Mouse (Mus musculus): ENCODE results near the gene Exoc8. TPM values are rescaled to one million over a fixed set of nuclear protein-coding genes. Genes with fewer than 3 reads are reported as not detected.

The Exoc8 gene
- total RNA-seq, 2 experiments from 2014 or later: 36.6 to 36.8 TPM

GRCm38 (mm10) chr8:124905482-124905881, 8.0 kb upstream of the Exoc8 start:
- DNase-seq: no peak

DNA sequence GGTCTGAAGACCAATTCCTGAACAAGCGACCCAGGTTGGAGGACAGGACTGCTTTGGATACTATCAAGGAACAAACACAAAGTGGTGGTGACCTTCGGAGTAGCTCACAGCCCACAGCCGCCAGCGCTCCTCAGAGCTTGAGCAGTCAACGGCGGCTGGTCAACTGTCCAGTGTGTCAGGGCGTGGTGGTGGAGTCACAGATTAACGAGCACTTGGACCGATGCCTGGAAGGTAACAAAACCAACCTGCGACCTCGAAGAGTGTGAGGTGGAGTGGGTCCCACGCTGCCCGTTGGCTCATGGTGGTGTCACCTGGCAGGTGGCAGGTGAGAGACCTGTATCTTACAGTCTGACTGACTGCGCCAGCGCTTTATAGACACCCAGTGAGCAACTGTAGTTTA, 5.7 kb upstream of the Exoc8 start:
- DNase-seq: no peak

GRCm38 (mm10) chr8:124898251-124898905, 873 bp upstream of the Exoc8 start:
- no peak for DNase-seq

DNA sequence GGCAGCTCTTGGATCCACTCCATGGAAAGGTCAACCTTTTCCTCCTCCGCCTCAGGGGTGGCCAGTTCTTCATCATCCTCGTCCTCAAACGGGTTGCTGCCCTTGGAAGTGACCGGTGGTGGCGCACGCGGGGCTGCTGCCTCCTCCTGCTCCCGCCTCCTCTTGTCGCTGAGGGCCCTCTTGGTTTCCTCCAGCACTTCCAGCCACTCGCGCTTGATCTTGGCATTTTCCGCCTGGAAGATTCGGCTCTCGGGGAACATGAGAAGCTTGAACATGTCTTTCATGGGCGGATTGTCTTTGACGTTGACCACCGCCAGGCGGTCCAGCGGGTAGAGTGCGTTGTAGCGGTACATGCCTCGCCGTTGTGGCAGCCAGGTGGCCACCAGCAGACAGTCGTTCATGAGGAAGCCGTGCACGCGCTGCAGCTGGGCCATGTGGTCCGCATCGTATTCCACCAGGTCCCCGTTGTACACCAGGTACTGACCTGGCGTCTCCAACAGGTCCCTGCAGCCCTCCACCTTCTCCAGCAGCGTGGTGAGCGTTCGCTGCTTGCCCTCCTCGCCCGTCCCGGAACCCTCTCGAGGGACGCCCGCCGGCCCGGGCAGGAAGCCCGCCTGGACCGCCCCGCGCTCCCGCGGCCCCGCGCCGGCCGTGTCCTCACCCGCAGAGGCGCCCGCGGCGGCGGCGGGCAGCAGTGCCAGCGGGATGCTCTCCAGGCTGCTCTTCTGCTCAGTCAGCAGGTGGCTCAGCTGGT, 696 bp downstream of the Exoc8 start:
- peak; percentile 60 to 66 for DNase-seq

GRCm38 (mm10) chr8:124896010-124896631, 1.4 kb downstream of the Exoc8 start:
- no peak for DNase-seq

DNA sequence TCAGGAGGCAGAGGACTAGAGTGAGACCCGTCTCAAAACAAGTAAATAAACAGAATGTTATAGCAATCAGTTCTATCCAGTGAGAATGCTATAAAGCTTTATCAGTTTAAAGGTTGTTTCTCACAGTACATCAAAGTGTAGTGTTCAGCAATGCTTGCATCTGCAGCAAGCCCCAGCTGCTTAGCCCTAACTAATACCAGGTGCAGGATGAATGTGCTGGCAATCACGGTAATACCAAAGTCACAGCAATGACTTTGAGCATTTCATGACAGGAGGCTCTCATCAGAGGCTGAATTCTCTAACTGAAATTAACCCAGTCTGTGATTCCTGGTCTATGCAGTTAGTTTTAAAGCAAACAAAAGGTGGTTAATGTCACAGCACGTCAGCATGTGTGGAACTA, 4.9 kb downstream of the Exoc8 start:
- DNase-seq: no peak

GRCm38 (mm10) chr8:124888385-124888784, 9.1 kb downstream of the Exoc8 start:
- no peak for DNase-seq

- DNase-seq: no peak
These were observed 18.5 kb downstream of the Exoc8 start for GRCm38 (mm10) chr8:124878946-124879526.

GRCm38 (mm10) chr8:124878141-124878540, 19.4 kb downstream of the Exoc8 start:
- no peak for DNase-seq

DNA sequence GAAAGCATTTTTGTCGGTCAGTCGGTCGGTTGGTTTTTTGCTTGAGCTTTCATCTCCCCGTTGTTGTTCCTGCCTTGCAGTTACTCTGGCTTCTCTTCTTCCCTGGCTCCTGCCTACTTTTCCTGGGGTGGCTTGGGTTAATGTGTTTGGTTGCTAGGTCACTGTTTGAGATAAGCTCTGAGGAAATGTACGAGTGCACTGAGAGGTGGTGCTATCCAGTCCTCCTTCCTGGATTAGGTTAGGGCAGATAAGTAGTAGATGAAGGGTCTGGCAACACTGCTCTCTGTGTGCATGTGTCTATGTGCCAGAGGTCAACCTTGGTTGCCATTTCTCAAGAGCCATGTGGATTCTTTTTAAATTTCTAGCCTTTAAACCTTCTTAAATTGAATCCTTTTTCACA, 24.8 kb downstream of the Exoc8 start:
- no peak for DNase-seq

DNA sequence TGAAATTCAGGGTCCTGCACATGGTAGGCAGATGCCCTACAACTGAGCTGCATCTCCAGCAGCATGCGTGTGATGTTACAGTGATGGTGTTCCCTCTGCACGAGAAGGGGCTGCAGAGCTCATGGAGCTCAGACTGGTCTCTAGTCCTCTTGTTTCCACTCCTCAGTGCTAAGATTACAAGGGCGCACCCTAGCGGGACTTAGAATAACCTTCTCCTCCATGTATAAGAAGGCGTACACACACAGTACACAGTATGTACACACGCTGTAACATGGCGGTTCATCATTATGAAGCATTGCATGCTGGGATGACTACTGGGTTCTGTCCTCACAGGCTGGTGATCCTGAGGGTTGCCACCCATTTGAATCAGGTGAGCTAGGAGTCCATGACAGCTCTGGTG, 25.4 kb downstream of the Exoc8 start:
- no peak for DNase-seq

DNA sequence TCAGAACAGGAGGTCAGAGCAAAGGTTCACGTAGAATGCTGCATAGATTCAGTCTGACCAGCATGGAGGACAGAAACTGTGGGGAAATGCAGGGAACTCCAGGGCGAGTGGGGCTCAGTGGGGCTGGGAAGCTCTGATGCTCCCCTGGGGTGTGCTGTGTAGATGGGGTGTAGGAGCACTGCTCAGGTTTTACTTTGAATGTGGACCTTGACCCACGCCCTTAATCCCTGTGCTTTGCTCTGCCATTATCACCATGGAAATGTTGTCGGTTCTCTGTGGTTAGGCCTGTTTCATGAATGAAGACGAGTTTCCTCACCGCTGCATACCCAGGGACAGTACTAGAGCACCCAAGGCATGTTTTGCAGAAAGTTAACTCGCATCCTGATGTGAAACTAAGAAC, 26.0 kb downstream of the Exoc8 start:
- DNase-seq: no peak

DNA sequence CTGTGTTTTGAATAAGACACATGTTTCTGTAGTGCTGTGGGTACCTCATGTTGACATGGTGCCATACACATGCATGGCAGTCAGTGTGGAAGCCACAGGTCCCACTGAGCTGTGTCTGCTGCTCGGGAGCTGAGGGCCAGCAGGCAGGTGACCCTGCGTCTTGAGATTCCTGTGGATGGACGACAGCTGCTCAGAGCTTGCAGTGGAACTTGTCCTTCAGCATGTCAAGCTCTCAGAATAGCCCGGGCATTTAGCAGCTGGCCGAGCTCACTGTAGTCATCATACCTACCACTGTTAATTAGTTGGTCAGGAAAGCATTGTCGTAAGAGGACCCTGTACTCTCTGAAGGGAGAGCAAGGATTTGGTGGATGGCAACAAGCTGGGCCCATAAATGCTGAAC, 27.8 kb downstream of the Exoc8 start:
- no peak for DNase-seq

DNA sequence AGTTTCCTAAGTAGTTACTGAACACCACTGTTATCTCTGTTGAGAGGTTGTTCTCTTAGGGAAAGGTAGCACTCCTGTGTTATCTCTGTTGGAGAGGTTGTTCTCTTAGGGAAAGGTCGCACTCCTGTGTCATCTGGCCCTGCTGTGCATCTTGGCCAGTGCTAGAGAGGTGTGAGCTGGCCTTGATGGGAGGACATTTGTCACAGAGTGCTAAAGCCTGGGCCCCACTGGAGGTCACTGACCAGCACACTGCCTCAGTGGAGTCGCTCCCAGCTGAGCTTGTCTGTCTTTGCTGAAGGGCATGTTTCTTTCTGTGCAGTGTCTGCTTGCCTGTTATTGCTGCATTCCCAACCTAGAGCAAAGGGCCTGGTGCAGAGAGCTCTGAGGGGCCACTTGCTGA, 30.4 kb downstream of the Exoc8 start:
- no peak for DNase-seq

- no peak for DNase-seq
These were observed 30.8 kb downstream of the Exoc8 start for GRCm38 (mm10) chr8:124866669-124867068.

- DNase-seq: no peak
These were observed 33.8 kb downstream of the Exoc8 start for GRCm38 (mm10) chr8:124863729-124864128.

- DNase-seq: no peak
These were observed 34.3 kb downstream of the Exoc8 start for GRCm38 (mm10) chr8:124863163-124863677.

GRCm38 (mm10) chr8:124862321-124863162, 35.0 kb downstream of the Exoc8 start, which contains the start of the genes Gnpat and 2810004N23Rik:
Gene Gnpat (plus strand): TSS chr8:124863033.
Gene 2810004N23Rik (minus strand): TSS chr8:124863120.
- peak; percentile 93 to 96 for DNase-seq

- no peak for DNase-seq
These were observed 37.3 kb downstream of the Exoc8 start for GRCm38 (mm10) chr8:124860188-124860587.

DNA sequence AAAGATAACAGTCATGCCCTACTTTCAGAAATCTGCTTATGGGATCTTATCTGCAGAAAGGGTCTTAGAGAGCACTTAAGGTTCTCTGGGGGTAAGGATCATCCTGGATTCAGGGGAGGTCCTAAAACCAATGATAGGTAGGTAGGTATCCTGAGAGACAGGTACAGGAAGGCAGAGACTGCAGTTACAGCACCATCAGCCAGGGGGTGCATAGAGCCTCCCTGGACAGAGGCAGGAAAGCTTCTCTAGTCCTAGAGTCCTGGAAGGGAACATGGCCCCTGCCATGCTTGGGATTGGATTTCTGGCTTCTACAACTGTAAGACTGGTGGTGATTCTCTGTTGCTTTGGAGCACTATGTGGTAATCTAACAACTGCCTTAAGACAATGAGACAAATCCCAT, 38.0 kb downstream of the Exoc8 start:
- DNase-seq: no peak

DNA sequence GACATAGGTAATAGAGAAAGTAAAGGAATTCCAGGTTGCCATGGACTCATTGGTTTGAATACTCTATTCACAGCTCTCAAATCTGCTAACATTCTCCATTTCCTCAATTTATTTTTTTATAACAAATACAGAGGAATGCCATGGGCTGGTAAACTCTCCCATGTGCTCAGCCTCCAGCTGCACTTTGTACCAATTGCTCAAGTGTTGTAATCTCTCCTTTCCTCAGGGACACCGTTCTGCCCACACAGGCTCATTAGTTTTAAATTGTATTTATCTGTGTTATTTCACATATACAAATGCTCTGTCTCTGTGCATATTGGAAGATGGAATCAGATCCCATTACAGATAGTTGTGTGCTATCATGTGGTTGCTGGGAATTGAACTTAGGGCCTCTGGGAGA, 44.0 kb downstream of the Exoc8 start:
- DNase-seq: no peak

GRCm38 (mm10) chr8:124845573-124845972, 51.9 kb downstream of the Exoc8 start:
- no peak for DNase-seq
